ENCODE assay signal across 21 mouse cellular contexts in the genomic region with DNA sequence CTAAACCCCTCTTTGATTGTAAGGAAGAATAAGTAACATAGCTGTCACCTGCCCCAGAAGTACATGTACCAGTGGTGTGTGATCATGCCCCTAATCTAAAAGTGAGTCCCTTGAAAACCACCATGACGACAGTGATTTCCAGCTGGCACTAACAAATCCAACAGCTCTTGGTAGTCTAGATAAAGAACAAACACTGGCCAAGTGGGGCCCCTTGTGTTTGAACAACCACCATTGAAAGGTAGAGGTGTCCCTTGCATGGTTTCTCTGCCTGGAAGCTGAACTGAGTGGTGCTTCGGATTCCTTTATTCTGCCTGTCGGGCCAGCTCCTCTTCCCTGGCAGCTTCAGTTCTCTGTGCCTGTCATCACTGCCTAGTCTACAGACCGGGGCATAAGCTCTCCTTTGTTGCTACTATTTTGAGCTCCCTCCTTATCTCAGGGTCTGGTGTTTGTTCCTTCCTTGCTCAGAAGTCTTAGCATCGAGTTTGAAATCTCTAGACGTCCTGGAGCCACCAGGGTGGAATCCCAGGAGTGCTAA.
DNase-seq lines count a peak whose midpoint lies in the region; ATAC-seq and TF ChIP-seq lines count a peak whose summit lies in the region.
"Had no signal": no experiment of that assay in that cellular context is flagged by ENCODE, and none has a peak within 500 bp of the region (broad histone marks: within the 10 kb centered on the region; RNA-seq: fewer than 3 reads in every experiment).

No protein-coding gene starts in this region.

- no peak overlapping the region for H3K9ac ChIP-seq in lung, embryonic 14.5 days
- H3K9ac ChIP-seq in lung, embryonic 15.5 days: no peak overlapping the region
- no peak overlapping the region for H3K9ac ChIP-seq in forebrain, embryonic 11.5 days (ENCODE audit: low read length)
- H3K9ac ChIP-seq: embryonic facial prominence, embryonic 12.5 days; forebrain, postnatal 0 days; midbrain, embryonic 13.5 days; neural tube, embryonic 15.5 days had no signal

- intact Hi-C loops in gastrocnemius, postnatal 36 days (cut with DNase I): no loop called here

- TF ChIP-seq CTCF in lung, embryonic 14.5 days (IDR thresholded peaks at IDR 0.05; ENCODE audit: low read depth): no peak

- H3K4me2 ChIP-seq in lung, embryonic 14.5 days: no peak overlapping the region
- H3K4me2 ChIP-seq in lung, embryonic 15.5 days: no peak overlapping the region
- no peak overlapping the region for H3K4me2 ChIP-seq in forebrain, embryonic 11.5 days (ENCODE audit: low read depth, low read length, severe bottlenecking)
- H3K4me2 ChIP-seq: embryonic facial prominence, embryonic 12.5 days; midbrain, embryonic 13.5 days; neural tube, embryonic 15.5 days had no signal

- H3K36me3 ChIP-seq in lung, embryonic 14.5 days (ENCODE audit: insufficient read depth): no peaks in the 10 kb centered on the region
- H3K36me3 ChIP-seq in lung, embryonic 15.5 days: no peaks in the 10 kb centered on the region
- no peaks in the 10 kb centered on the region for H3K36me3 ChIP-seq in forebrain, embryonic 11.5 days (ENCODE audit: control insufficient read depth, insufficient read depth, low read length)
- H3K36me3 ChIP-seq: embryonic facial prominence, embryonic 12.5 days; midbrain, embryonic 13.5 days; neural tube, embryonic 15.5 days had no signal

- H3K27ac ChIP-seq in lung, embryonic 14.5 days (ENCODE audit: low read depth): peak overlapping the region; percentile 33; the same call in 1 of the 2 replicates
- H3K27ac ChIP-seq in lung, embryonic 15.5 days: peak overlapping the region; percentile 35
- H3K27ac ChIP-seq in forebrain, embryonic 11.5 days (ENCODE audit: low read depth, low read length): no peak overlapping the region
- H3K27ac ChIP-seq: embryonic facial prominence, embryonic 12.5 days; hindbrain, postnatal 0 days; macrophage; midbrain, embryonic 13.5 days; neural tube, embryonic 15.5 days had no signal

- no peaks in the 10 kb centered on the region for H3K27me3 ChIP-seq in lung, embryonic 14.5 days (ENCODE audit: insufficient read depth, low read length)
- H3K27me3 ChIP-seq in lung, embryonic 15.5 days: no peaks in the 10 kb centered on the region
- no peaks in the 10 kb centered on the region for H3K27me3 ChIP-seq in forebrain, embryonic 11.5 days (ENCODE audit: control insufficient read depth, insufficient read depth, low read length)
- H3K27me3 ChIP-seq: embryonic facial prominence, embryonic 12.5 days; midbrain, embryonic 13.5 days; neural tube, embryonic 15.5 days had no signal

- H3K4me3 ChIP-seq in lung, embryonic 14.5 days (ENCODE audit: low read depth, low read length): no peak overlapping the region
- H3K4me3 ChIP-seq in lung, embryonic 15.5 days: no peak overlapping the region
- no peak overlapping the region for H3K4me3 ChIP-seq in forebrain, embryonic 11.5 days (ENCODE audit: low read depth, low read length)
- H3K4me3 ChIP-seq: embryonic facial prominence, embryonic 12.5 days; midbrain, embryonic 13.5 days; neural tube, embryonic 15.5 days had no signal

- ATAC-seq in lung, embryonic 14.5 days (ENCODE audit: insufficient read depth): peak; percentile 75
- ATAC-seq in lung, embryonic 15.5 days (ENCODE audit: borderline replicate concordance, extremely low read depth, low FRiP score, low TSS enrichment): no peak; the same call in 1 of the 2 replicates
- ATAC-seq in forebrain, embryonic 11.5 days (replicated peaks; ENCODE audit: low FRiP score): no peak
- ATAC-seq: forebrain, postnatal 0 days; hindbrain, postnatal 0 days; midbrain, embryonic 13.5 days had no signal

- DNase-seq in cerebellum, postnatal 10 days: peak; percentile 26 to 37
- DNase-seq in cerebellum, postnatal 4 days (ENCODE audit: low spot score in 2 of 2): no peak
- peak; percentile 45 for DNase-seq in lung, embryonic 14.5 days
- DNase-seq in lung, postnatal 14 days: no peak
- DNase-seq in forebrain, embryonic 11.5 days (ENCODE audit: low spot score): no peak
- no peak for DNase-seq in frontal cortex, postnatal 25 days (ENCODE audit: low spot score in 2 of 2)
- DNase-seq in gastrocnemius, postnatal 36 days: no peak
- DNase-seq: adrenal gland, adult 2 months; cerebellum, postnatal 36 days; forebrain, postnatal 0 days; gastrocnemius, postnatal 10 days; kidney, adult 11 months; layer of hippocampus, postnatal 36 days; liver; thymus, postnatal 4 days had no signal

- H3K4me1 ChIP-seq in lung, embryonic 14.5 days (ENCODE audit: insufficient read depth): no peaks in the 10 kb centered on the region
- H3K4me1 ChIP-seq in lung, embryonic 15.5 days: peaks cover 3% of the 10 kb centered on the region; the same call in 1 of the 2 replicates
- no peaks in the 10 kb centered on the region for H3K4me1 ChIP-seq in forebrain, embryonic 11.5 days (replicated peaks; ENCODE audit: control insufficient read depth, insufficient read depth, low read length)
- H3K4me1 ChIP-seq: embryonic facial prominence, embryonic 12.5 days; midbrain, embryonic 13.5 days; neural tube, embryonic 15.5 days had no signal

- WGBS in lung, embryonic 14.5 days: 18% methylated on average over 6 of the region's 6 CpGs
- WGBS in lung, embryonic 15.5 days: 11% methylated on average over 6 of the region's 6 CpGs
- WGBS in forebrain, embryonic 11.5 days: 53% methylated on average over 6 of the region's 6 CpGs

- no peaks in the 10 kb centered on the region for H3K9me3 ChIP-seq in lung, embryonic 14.5 days (ENCODE audit: low read depth, low read length)
- no peaks in the 10 kb centered on the region for H3K9me3 ChIP-seq in lung, embryonic 15.5 days
- H3K9me3 ChIP-seq in forebrain, embryonic 11.5 days (ENCODE audit: control insufficient read depth, low read length): no peaks in the 10 kb centered on the region
- H3K9me3 ChIP-seq: embryonic facial prominence, embryonic 12.5 days; midbrain, embryonic 13.5 days; neural tube, embryonic 15.5 days had no signal

Comparison
In these comparisons a context has a peak if more than half of its experiments do, and no peak if none do; other contexts are left out.
1. DNase-seq: peak in cerebellum, postnatal 10 days (2 of 2) and lung, embryonic 14.5 days (single experiment); none in cerebellum, postnatal 4 days (0 of 2), lung, postnatal 14 days (single experiment), forebrain, embryonic 11.5 days (single experiment), frontal cortex, postnatal 25 days (0 of 2) and gastrocnemius, postnatal 36 days (0 of 2).